Mouse (Mus musculus): ENCODE measurements around the gene Pth1r.

GRCm38 (mm10) chr9:110734154-110734553, 12.8 kb downstream of the Pth1r start:
- TF ChIP-seq CTCF (IDR thresholded peaks at IDR 0.05; ENCODE audit: insufficient read depth, low read depth, low read length) (no peak), POLR2A (IDR thresholded peaks at IDR 0.05; ENCODE audit: insufficient read depth, low read depth, low read length) (no peak)
